Mouse (Mus musculus) spleen, adult 12 weeks (tissue): ENCODE measurements around the gene Gnai2.
A peak's percentile ranks its signal among the peaks of the same experiment; 100 is the strongest.

Source experiments
- DNase-seq: peaks from one replicate; pipeline ENCODE4 v3.0.0; 2022; ENCODE audit warnings: low spot score

Gene Gnai2

DNA sequence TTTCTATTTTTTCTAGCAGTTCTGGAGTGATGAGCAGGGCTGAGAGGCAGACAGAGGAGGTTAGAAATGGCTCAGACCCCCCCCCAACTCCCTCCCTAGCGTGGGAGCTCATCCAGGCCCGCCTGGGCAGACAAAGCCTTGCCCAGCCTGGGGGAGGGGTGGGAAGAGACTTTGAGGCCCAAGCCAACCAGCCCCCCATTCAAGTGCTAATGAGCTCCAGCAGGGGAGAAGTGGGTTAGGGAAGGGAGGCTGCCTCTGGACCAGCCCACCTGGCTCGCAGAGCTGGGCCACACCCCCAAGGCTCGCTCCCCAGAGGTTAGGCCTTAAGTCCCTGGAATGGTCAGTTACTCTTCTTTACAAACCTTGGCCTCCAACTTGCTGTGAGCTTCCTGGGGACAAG, 4.6 kb downstream of the Gnai2 start:
- DNase-seq, result no peak

DNA sequence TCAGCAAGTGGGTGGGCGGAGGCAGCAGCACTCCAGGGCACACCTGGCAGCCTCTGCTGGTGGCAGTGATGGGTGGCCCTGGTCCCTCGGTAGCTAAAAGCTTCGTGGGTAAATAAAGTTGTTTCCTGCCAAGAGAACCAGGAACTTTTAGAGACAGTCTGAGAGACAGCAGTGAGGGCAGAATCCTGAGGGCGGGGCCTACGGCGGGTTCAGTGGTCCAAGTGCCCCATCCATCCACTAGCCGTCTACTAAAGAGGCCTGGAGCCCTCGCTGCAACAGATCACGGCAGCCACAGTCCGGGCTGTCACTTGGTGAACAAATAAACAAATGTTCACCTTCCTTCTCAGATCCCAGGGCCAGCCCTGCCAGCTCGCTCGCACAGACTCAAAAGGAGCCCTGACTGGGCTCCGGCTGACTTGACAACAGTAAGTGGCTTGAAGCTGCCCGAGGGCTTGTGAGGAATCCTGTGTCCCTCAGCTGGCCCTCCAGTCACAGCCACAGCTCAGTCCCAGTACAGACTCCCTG, 5.2 kb downstream of the Gnai2 start:
- no peak for DNase-seq

GRCm38 (mm10) chr9:107629411-107629730, 5.8 kb downstream of the Gnai2 start:
- no peak for DNase-seq

- no peak for DNase-seq
Measured at GRCm38 (mm10) chr9:107628721-107629410, 6.3 kb downstream of the Gnai2 start.

- no peak for DNase-seq
Measured at GRCm38 (mm10) chr9:107627387-107628255, 7.5 kb downstream of the Gnai2 start.

GRCm38 (mm10) chr9:107626844-107627277, 8.3 kb downstream of the Gnai2 start:
- no peak for DNase-seq

DNA sequence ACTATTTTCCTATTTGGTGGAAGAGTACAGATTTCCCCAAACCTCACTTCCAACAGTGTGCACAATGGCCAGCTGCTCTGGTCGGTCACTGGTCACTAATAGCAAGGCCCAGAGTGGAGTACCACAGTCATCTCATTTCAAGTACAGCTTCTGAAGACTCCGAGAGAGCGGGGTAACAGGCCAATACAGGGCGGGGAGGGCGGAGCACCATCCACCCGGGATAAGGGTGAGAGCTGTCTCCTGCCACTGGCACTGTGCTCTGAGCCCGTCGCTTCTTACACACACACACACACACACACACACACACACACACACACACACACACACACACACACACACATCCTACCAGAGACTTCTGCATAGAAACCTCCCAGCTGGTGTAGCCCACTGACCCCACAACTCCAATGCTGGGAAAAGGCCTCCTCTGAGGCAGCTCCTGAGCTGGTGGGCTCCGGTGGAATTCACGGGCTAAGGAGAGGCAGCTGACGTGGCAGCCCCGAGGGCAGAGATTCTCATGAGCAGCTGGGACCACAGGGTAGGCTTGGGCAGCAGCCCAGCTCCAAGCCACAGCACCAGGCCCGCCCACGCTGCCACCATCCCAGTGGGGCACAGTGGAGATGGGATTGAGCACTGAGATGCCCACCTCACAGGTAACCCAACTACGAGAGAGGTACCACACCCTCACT, 8.9 kb downstream of the Gnai2 start:
- DNase-seq, result no peak

DNA sequence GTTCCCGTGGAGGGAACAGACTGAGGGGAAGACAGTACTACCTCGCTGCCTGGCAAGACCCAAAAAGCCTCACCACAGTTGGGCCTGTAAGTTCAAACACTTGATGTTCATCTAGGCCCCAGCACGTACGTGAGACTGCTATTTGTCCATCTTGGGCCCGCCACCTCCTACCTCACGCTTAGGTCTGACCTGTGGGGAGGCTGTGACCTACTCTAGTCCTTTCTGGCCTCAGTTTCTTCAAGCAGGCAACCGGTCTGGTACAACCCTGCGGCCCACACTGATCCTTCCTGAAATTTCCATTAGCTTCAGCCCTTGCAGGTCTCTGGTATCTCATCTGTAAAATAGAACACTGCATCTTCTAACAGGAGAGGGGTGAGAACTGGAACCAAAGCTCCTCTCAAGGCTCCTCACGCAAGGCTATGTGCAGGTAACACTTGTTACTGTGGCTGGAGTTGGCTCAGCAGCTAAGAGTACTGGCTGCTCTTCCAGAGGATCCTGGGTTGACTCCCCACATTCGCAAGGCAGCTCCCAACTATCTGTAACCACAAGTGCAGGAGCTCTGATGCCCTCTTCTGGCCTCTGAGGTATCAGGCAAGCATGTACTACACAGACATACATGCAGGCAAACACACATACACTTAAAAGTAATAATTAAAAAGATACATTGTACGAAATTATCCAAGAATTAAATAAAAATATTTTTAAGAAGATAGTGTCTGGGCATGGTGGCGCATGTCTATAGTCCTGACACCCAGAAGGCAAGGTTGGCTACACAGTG, 9.6 kb downstream of the Gnai2 start:
- DNase-seq, result no peak

GRCm38 (mm10) chr9:107624951-107625350, 10.2 kb downstream of the Gnai2 start:
- no peak for DNase-seq

GRCm38 (mm10) chr9:107624539-107624938, 10.6 kb downstream of the Gnai2 start:
- no peak for DNase-seq

DNA sequence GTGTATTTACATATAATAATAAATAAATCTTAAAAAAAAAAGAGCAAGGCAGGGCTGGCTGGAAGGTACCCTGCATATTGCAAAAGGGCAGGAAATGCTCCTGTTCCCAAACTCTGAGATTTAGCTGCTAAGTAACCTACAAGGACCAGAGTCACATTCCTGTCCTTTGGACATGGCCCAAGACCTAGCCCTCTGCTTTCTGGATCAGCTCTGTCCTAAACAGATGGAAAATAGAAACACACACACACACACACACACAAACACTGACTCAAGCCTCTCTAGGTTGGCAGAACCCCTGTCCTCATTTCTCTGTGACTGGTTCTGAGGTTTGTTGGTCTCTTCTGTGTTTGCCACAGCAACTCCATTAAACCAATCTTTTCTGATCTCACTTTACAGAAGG, 14.2 kb downstream of the Gnai2 start:
- no peak for DNase-seq

GRCm38 (mm10) chr9:107619546-107619879, 15.7 kb downstream of the Gnai2 start:
- no peak for DNase-seq

- DNase-seq, result no peak
Measured at GRCm38 (mm10) chr9:107618778-107619545, 16.2 kb downstream of the Gnai2 start.

- DNase-seq, result no peak
Measured at GRCm38 (mm10) chr9:107618098-107618497, 17.1 kb downstream of the Gnai2 start.

DNA sequence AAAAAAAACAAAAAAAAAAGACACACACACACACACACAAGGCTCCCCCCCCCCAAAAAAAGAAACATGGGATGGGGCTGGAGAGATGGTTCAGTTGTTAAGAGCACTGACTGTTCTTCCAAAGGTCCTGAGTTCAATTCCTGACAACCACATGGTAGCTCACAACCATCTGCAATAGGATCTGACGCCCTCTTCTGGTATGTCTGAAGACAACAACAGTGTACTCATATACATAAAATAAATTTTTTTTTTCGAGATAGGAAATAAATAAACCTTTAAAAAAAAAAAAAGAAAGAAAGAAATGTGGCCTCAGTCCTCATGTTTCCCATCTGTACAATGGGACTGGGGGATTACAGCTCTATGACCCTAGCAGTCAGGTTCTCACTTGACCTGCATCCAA, 17.7 kb downstream of the Gnai2 start:
- no peak for DNase-seq

DNA sequence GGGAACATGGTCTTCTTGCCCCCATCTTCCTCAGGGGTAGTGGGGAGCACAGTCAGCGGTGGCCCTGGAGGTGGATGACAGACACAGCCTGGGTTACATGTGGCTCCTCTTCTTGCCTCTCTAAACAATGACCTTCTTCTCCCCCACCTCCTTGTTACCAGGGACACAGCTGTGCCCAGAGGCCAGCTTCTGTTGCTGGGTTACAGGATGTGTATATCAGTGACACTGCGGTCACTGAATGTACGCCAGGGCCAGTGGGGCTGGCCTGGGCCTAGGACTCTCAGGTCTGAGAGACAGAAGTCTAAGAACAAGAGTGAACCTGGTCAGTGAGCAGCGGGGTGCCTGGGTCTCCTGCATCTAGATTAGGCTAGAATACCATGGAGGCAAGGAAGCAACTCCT, 20.1 kb downstream of the Gnai2 start:
- no peak for DNase-seq

DNA sequence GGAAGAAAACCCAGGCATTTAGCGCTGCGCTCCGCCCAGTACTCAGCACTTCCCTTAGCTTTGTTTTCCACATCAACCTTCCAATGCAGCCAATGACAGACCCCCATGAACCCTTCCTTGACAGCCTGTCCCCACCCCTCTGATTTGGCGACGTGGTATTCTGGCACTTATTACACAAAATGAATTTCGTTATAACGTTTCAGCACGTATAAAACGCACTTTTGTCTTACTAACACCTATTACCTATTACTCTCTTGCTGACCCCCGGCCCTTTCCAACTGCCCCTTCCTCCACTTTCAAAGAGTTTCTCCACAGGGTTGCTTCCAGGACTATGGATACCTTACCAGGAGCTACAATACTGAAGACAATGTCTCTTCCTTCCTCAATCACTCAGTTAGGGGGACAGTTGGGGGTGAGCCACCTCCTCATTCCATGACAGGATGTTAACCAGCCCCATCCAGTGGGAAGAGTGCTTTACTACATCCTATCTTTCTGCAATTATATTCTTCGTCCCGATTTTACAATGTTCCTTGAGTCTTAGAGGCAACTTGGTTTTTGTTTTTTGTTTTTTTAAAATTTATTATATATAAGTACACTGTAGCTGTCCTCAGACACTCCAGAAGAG, 22.1 kb downstream of the Gnai2 start:
- no peak for DNase-seq

- peak; percentile 98 for DNase-seq
Measured at GRCm38 (mm10) chr9:107612191-107612944, 22.8 kb downstream of the Gnai2 start.

DNA sequence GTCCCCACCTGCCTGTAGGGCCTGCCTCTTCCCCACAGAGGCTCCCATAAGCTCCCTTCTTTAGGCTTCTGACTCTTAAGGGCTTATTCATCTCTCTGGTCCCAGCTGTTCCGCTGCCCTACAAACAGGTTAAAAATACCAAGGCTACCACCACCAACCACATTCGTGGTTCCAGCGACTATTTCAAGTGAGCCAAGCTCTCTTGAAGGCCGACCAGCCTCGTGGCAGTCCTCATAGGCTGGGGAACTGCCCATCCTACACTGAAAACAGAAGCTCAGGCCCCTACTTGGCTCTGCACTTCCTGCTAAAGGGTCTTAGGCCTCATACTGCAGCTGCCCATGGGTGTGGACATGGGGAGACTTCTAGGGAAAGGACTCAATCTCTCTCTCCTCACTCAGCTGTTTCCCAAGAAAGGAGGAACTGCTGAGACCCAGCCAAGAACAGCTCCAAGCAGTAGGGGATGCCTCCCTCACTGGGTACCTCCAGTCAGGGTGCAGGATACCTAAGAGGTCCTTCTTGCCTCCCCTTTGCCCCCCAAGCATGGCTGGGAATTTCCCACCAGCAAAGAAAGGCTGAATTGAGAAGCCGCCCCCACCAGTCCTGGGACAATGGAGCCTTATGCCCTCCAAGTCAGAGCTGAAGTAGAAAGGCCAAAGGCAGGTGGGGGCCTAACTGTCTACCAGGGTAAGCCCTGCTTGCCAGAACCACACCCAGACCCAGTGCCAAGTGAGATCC, 23.5 kb downstream of the Gnai2 start:
- DNase-seq, result no peak
